In the genomic region with DNA sequence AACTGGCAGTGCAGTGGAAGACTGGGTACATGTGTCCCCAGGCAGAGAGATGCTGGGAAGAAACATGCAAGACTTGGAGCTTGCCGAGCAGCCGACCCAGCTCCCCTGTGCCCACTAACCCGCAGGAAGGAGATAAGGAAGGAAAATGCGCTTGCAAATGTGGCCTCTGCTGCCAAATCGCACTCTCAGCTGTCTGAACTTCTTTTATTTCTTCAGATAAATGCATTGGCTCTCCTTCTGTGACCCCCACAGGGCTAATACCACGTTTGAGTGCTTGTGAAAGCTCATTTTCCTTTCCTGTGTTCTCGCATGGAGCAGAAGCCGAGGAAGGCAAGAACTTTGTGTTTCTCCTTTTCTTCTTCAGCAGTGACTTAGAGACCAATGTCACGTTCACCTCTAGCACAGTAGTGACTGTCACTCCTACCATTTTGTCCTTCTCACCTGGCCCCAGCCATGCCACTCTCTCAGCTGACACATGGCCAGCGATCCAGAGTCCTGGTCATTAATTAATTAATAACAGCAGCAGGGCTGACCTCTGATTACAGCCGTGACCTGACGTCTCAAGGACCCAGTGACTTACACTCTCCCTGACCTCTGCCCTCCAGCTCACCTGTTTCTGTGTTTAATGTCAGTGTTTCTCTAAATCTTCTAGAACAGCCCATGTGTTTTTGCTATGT, we compare ENCODE assay signal across 29 mouse cellular contexts. TPM values are rescaled to one million over a fixed set of nuclear protein-coding genes. Genes with fewer than 3 reads are reported as not detected.
A peak's percentile ranks its signal among the peaks of the same experiment; 100 is the strongest.
DNase-seq lines count a peak whose midpoint lies in the region; ATAC-seq and TF ChIP-seq lines count a peak whose summit lies in the region.
"Had no signal": no experiment of that assay in that cellular context is flagged by ENCODE, and none has a peak within 500 bp of the region (broad histone marks: within the 10 kb centered on the region; RNA-seq: fewer than 3 reads in every experiment).

No protein-coding gene starts in this region.

- 52% methylated on average over 12 of the region's 12 CpGs for WGBS in hindbrain, embryonic 16.5 days
- WGBS in hindbrain, postnatal 0 days = 46% methylated on average over 12 of the region's 12 CpGs
- 22% methylated on average over 12 of the region's 12 CpGs for WGBS in liver, adult 2 months
- 18% methylated on average over 12 of the region's 12 CpGs for WGBS in liver, embryonic 16.5 days (ENCODE audit: insufficient replicate concordance)

- no peaks in the 10 kb centered on the region for H3K36me3 ChIP-seq in hindbrain, embryonic 16.5 days (ENCODE audit: control insufficient read depth, insufficient read depth, low read length)
- no peaks in the 10 kb centered on the region for H3K36me3 ChIP-seq in hindbrain, postnatal 0 days (ENCODE audit: insufficient read depth, low read length)
- H3K36me3 ChIP-seq in liver, adult 2 months (ENCODE audit: control insufficient read depth, insufficient read depth, low read length) = no peaks in the 10 kb centered on the region
- no peaks in the 10 kb centered on the region for H3K36me3 ChIP-seq in liver, embryonic 16.5 days (ENCODE audit: control insufficient read depth, insufficient read depth)
- H3K36me3 ChIP-seq: embryonic facial prominence, embryonic 12.5 days; heart, embryonic 15.5 days had no signal

- H3K9me3 ChIP-seq in hindbrain, embryonic 16.5 days (ENCODE audit: control insufficient read depth, low read length) = no peaks in the 10 kb centered on the region
- no peaks in the 10 kb centered on the region for H3K9me3 ChIP-seq in hindbrain, postnatal 0 days (ENCODE audit: low read length)
- H3K9me3 ChIP-seq in liver, embryonic 16.5 days (replicated peaks; ENCODE audit: control insufficient read depth, low read length) = no peaks in the 10 kb centered on the region
- H3K9me3 ChIP-seq: embryonic facial prominence, embryonic 12.5 days; forebrain, embryonic 13.5 days; heart, embryonic 15.5 days had no signal

- TF ChIP-seq POLR2A in liver, adult 2 months (IDR thresholded peaks at IDR 0.05; ENCODE audit: extremely low read depth, insufficient read depth, low read length) = no peak
- TF ChIP-seq POLR2A in brain, embryonic 14.5 days (IDR thresholded peaks at IDR 0.05; ENCODE audit: borderline replicate concordance, extremely low read depth, insufficient read depth, insufficient read length, poor library complexity, severe bottlenecking) = no peak

- H3K4me3 ChIP-seq in hindbrain, embryonic 16.5 days (ENCODE audit: low read length) = no peak overlapping the region
- H3K4me3 ChIP-seq in hindbrain, postnatal 0 days (ENCODE audit: low read length) = no peak overlapping the region
- H3K4me3 ChIP-seq in liver, adult 2 months (ENCODE audit: insufficient read depth, low read depth, low read length) = no peak overlapping the region
- no peak overlapping the region for H3K4me3 ChIP-seq in liver, embryonic 16.5 days (ENCODE audit: low read depth, low read length)
- H3K4me3 ChIP-seq: embryonic facial prominence, embryonic 12.5 days; erythroblast, embryonic 14.5 days; forebrain, embryonic 13.5 days; heart, adult 2 months; heart, embryonic 15.5 days; megakaryocyte, embryonic 14.5 days had no signal

- H3K27me3 ChIP-seq in hindbrain, embryonic 16.5 days (replicated peaks; ENCODE audit: control insufficient read depth, insufficient read depth, low read length) = no peaks in the 10 kb centered on the region
- no peaks in the 10 kb centered on the region for H3K27me3 ChIP-seq in hindbrain, postnatal 0 days (ENCODE audit: insufficient read depth, low read length)
- no peaks in the 10 kb centered on the region for H3K27me3 ChIP-seq in liver, adult 2 months (ENCODE audit: control insufficient read depth, insufficient read depth, low read length)
- H3K27me3 ChIP-seq in liver, embryonic 16.5 days (ENCODE audit: control insufficient read depth, insufficient read depth, low read depth, low read length) = peaks cover 36% of the 10 kb centered on the region
- H3K27me3 ChIP-seq: embryonic facial prominence, embryonic 12.5 days; forebrain, embryonic 13.5 days; heart, embryonic 15.5 days had no signal

- no peak for TF ChIP-seq CTCF in hindbrain, postnatal 0 days (IDR thresholded peaks at IDR 0.05; ENCODE audit: low read depth)
- no peak for TF ChIP-seq CTCF in liver, adult 2 months (IDR thresholded peaks at IDR 0.05; ENCODE audit: low read depth, low read length)
- TF ChIP-seq CTCF in brain, embryonic 14.5 days (IDR thresholded peaks at IDR 0.05; ENCODE audit: borderline replicate concordance, extremely low read depth, insufficient read depth, insufficient read length) = no peak

- H3K4me2 ChIP-seq in hindbrain, embryonic 16.5 days (ENCODE audit: low read length) = no peak overlapping the region
- H3K4me2 ChIP-seq in hindbrain, postnatal 0 days (ENCODE audit: low read depth, low read length) = no peak overlapping the region
- H3K4me2 ChIP-seq in liver, embryonic 16.5 days (ENCODE audit: low read depth, low read length) = 0 out of 2 replicates have a peak overlapping the region, but pooled peaks have one; percentile 13
- H3K4me2 ChIP-seq: embryonic facial prominence, embryonic 12.5 days; forebrain, embryonic 13.5 days; heart, embryonic 15.5 days had no signal

- H3K79me2 ChIP-seq in liver, adult 2 months (ENCODE audit: control insufficient read depth, insufficient read depth, low read length) = no peaks in the 10 kb centered on the region

- no peak overlapping the region for H3K9ac ChIP-seq in hindbrain, embryonic 16.5 days (ENCODE audit: low read depth, low read length)
- H3K9ac ChIP-seq in hindbrain, postnatal 0 days (replicated peaks; ENCODE audit: low read length) = no peak overlapping the region
- H3K9ac ChIP-seq in liver, adult 2 months (ENCODE audit: low read depth, low read length) = peak overlapping the region; percentile 5; the same call in 1 of the 2 replicates
- H3K9ac ChIP-seq in liver, embryonic 16.5 days (ENCODE audit: low read depth, low read length) = peak overlapping the region; percentile 11; the same call in 1 of the 2 replicates
- H3K9ac ChIP-seq: embryonic facial prominence, embryonic 12.5 days; forebrain, embryonic 13.5 days; heart, embryonic 15.5 days had no signal

- no peak overlapping the region for H3K27ac ChIP-seq in hindbrain, embryonic 16.5 days (ENCODE audit: low read depth, low read length)
- H3K27ac ChIP-seq in hindbrain, postnatal 0 days = no peak overlapping the region
- H3K27ac ChIP-seq in liver, adult 2 months (replicated peaks; ENCODE audit: insufficient read depth, low read depth, low read length) = peak overlapping the region; percentile 72
- H3K27ac ChIP-seq in liver, embryonic 16.5 days (ENCODE audit: low read length) = no peak overlapping the region
- H3K27ac ChIP-seq: embryonic facial prominence, embryonic 12.5 days; forebrain, embryonic 13.5 days; heart, adult 2 months; heart, embryonic 15.5 days had no signal

- no peak for DNase-seq in hindbrain, postnatal 0 days (ENCODE audit: low spot score)
- peak; percentile 94 for DNase-seq in liver, adult 2 months (ENCODE audit: extremely low read depth, low read depth, low spot score)
- no peak for DNase-seq in liver
- DNase-seq in brain, embryonic 14.5 days (ENCODE audit: low read depth) = peak; percentile 22
- DNase-seq in spleen, adult 12 weeks (ENCODE audit: low spot score) = no peak
- no peak for DNase-seq in layer of hippocampus, postnatal 25 days (ENCODE audit: extremely low spot score in 1 of 2, low spot score in 1 of 2)
- DNase-seq: adrenal gland, adult 8-10 months; cerebellum, adult 9-11 months; heart, adult 2 months; lung, adult 18-20 months; lung, postnatal 14 days; right cerebral cortex, adult 18-20 months; thymus, postnatal 36 days had no signal

- no peaks in the 10 kb centered on the region for H3K4me1 ChIP-seq in hindbrain, embryonic 16.5 days (ENCODE audit: control insufficient read depth, insufficient read depth, low read depth, low read length)
- no peaks in the 10 kb centered on the region for H3K4me1 ChIP-seq in hindbrain, postnatal 0 days (ENCODE audit: insufficient read depth, low read length)
- peaks cover 15% of the 10 kb centered on the region for H3K4me1 ChIP-seq in liver, adult 2 months (ENCODE audit: control insufficient read depth, insufficient read depth, low read length)
- peaks cover 8% of the 10 kb centered on the region; the same call in 1 of the 2 replicates for H3K4me1 ChIP-seq in liver, embryonic 16.5 days (ENCODE audit: control insufficient read depth, low read depth, low read length)
- H3K4me1 ChIP-seq: forebrain, embryonic 13.5 days had no signal

- peak; percentile 34; the same call in 1 of the 2 replicates for ATAC-seq in hindbrain, embryonic 16.5 days
- ATAC-seq in hindbrain, postnatal 0 days = no peak
- ATAC-seq in liver, embryonic 16.5 days (ENCODE audit: low read depth) = no peak
- ATAC-seq: forebrain, embryonic 13.5 days; intestine, embryonic 16.5 days had no signal

RNA-seq across cellular contexts. Expression of gene 1700029F12Rik, which starts 48.4 kb away (rescaled TPM):
- polyA plus RNA-seq in hindbrain, embryonic 16.5 days (2015; fragmentation: Nextera tagmentation; extraction: Ambion mirVana) = not detected in 2 replicates
- total RNA-seq in hindbrain, postnatal 0 days (2014; rRNA removed) = not detected in 2 replicates
- not detected in 2 replicates for polyA plus RNA-seq in hindbrain, postnatal 0 days (2015; fragmentation: Nextera tagmentation; extraction: Ambion mirVana)
- not detected in 2 replicates for total RNA-seq in liver, adult 2 months (2014; rRNA removed)
- not detected in 2 replicates for polyA plus RNA-seq in liver, adult 2 months (2012; rRNA removed)
- not detected in 2 replicates for polyA plus RNA-seq in brain, embryonic 14.5 days (2012; rRNA removed)
- not detected in 2 replicates for polyA plus RNA-seq in liver, embryonic 16.5 days (2015; fragmentation: Nextera tagmentation; extraction: Ambion mirVana)
- total RNA-seq in layer of hippocampus, postnatal 25 days (2021) = not detected
- total RNA-seq: adrenal gland, adult 8-10 months; gastrocnemius, adult 8-10 months; heart, adult 2 months; layer of hippocampus, adult 8-10 months; left cerebral cortex, adult 8-10 months; midbrain, postnatal 0 days had no signal
- polyA plus RNA-seq: C2C12; embryonic facial prominence, embryonic 12.5 days; erythroblast, embryonic 14.5 days; forebrain, embryonic 13.5 days; frontal cortex, adult 2 months; heart, embryonic 15.5 days; hindbrain, embryonic 11.5 days; intestine, embryonic 16.5 days; limb, embryonic 11.5 days; midbrain, postnatal 0 days had no signal

Comparison
In these comparisons a context has a peak if more than half of its experiments do, and no peak if none do; other contexts are left out.
1. DNase-seq: peak in liver, adult 2 months (single experiment) and brain, embryonic 14.5 days (single experiment); none in hindbrain, postnatal 0 days (single experiment), liver (single experiment), spleen, adult 12 weeks (single experiment) and layer of hippocampus, postnatal 25 days (0 of 2).
2. H3K9ac ChIP-seq: peak in liver, adult 2 months (single experiment) and liver, embryonic 16.5 days (single experiment); none in hindbrain, embryonic 16.5 days (single experiment) and hindbrain, postnatal 0 days (single experiment).